Mouse (Mus musculus) C3H10T1/2 (cell line): ENCODE data around the gene Mrfap1. TPM values are rescaled to one million over a fixed set of nuclear protein-coding genes. Genes with fewer than 3 reads are reported as not detected.

Source experiments
- polyA plus RNA-seq, 2 experiments: library from polyadenylated mRNA; unstranded; fragments of >200 nt; fragmentation: generic; extraction: Trizol; gene quantifications; one replicate each; pipeline ENCODE4 v1.2.1; 2012; ENCODE audit warnings: missing spikeins in 2 of 2

Gene Mrfap1
- 100 to 1,000 TPM in 1 of 2 experiments, 10 to 100 TPM in 1; 81.0 to 382 TPM for polyA plus RNA-seq

DNA sequence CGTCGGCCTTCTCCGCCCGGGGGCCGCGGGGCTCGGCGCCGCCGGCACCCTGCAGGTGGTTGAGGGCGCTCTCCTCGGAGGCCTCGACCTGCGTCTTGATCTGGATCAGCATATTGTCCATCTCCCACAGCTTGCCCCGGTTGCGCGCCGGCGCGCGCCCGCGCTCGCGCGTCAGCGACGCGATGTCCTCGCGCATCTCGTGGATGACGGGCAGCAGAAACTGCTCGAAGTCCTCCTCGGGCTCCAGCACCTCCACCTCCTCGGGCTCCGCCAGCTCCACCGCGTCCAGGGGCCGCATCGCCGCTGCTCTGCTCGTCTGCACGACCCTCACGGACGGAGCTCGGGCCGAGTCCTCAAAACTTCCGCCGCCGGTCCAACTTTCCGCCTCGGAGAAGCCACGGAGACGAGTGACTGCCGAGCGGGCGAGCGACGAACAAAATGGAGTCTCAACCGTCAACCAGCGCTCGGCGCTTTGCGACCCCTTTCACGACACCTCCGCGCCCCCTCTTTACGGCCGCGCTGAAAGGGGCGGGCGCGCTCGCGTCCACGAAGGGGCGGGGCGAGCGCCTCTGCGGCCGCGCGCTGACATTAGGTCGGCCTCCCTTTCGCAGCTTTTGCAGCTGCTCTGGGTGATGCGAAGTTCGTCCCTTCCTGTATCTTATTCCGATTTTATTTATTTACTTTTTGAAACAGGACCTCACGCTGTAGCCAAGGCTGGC, at the start of gene Mrfap1:
Mrfap1 (minus strand) TSS at position 477 of the 719 bp plus-strand sequence.

DNA sequence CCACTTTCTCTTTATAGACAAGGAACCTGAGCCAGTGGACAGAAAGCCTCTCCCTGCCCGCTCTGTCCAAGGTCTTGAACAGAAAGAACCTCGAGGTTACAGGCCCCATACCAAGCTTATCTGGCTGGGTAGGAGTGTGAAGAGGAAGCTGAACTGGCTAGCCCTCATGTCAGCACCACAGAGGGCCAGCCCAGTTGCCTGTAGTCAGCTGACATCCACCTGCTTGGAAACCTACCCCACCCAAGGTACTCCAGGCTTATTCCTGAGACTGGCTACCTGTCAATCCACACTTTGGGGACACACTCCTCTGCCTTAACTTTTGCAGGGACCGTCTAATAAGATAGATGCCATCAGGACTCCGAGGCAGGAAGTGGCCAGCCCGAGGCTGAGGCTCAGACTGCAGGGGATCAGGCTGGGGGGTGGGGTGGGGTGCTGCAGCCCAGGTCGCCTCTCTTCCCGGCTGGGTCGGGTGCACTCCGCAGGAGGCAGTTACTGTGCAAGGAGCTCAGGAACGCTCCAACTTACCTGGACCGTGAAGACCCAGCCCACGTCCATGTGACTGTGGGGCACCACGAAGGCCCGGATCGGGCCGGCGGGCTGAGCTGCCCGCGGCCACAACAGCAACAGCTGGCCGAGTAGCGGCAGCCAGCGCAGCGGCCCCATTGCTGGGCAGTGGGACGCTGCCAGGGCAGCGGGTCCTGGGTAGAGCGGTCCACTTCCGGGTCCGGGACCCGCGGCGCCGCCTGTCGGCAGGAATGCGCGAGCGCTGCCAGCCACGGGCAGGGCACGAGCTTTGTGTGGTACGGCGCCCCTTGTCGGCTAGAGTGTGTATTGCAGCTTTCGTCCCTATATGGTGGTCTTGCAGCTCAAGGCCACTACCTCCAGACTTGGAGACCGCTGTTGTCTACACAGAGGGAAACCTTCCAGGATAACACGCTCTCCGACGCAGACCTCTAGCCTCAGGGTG, 33.6 kb upstream of the Mrfap1 start, which contains the start of gene Man2b2:
Man2b2 (minus strand) TSS at position 741 of the 967 bp plus-strand sequence.

DNA sequence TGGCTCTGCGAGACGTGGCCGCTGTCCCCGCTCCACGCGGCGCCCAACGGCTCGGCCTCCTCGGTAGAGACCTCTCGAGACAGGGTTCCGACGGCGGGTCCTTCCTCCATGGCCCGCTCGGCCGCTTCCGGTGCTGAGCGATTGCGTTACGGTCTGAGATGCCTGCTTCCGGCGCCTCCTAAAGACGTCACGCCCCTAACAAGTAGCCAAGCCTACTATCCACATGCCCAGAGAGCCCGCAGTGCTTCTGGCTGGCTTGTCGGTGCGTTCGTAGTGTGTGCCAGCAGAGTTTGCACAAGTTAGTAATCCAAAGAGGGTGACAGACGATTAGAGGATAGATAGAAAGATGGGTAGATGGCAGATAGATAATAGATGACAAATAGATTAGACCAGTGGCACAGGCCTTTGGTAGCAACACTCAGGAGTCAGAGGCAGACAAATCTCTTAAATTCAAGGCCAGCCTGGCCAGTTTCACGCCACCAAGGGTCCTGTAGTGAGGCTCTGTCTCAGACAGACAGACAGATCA, 48.0 kb downstream of the Mrfap1 start, which contains the start of gene Bloc1s4:
Bloc1s4 (minus strand) TSS at position 115 of the 526 bp plus-strand sequence.

Other genes with a start within 250 kb of the Mrfap1 start
- gene Tbc1d14, start 203.5 kb downstream of the Mrfap1 start, polyA plus RNA-seq: 10 to 100 TPM in 1 of 2 experiments, 1 to 10 TPM in 1; 3.3 to 24.1 TPM
- 10 to 100 TPM in 1 of 2 experiments, 1 to 10 TPM in 1; 3.0 to 19.5 TPM for gene D5Ertd579e, start 100.7 kb downstream of the Mrfap1 start, polyA plus RNA-seq
- gene Bloc1s4, start 48.1 kb downstream of the Mrfap1 start, polyA plus RNA-seq: 10 to 100 TPM; 10.0 to 25.8 TPM
- 10 to 100 TPM in 1 of 2 experiments, 1 to 10 TPM in 1; 5.7 to 48.2 TPM for gene Man2b2, start 33.9 kb upstream of the Mrfap1 start, polyA plus RNA-seq
- gene Ppp2r2c, start 71.7 kb upstream of the Mrfap1 start, polyA plus RNA-seq: under 1 TPM in 1 of 2 experiments, not detected in 1; 0.01 TPM
- gene Wfs1, start 192.4 kb upstream of the Mrfap1 start, polyA plus RNA-seq: 10 to 100 TPM in 1 of 2 experiments, 1 to 10 TPM in 1; 2.7 to 12.3 TPM